Comparison of ENCODE assay signal across 8 mouse cellular contexts in genomic region chr15:83526424-83527091, GRCm38 (mm10). TPM values are rescaled to one million over a fixed set of nuclear protein-coding genes. Genes with fewer than 3 reads are reported as not detected.
DNase-seq lines count a peak whose midpoint lies in the region; ATAC-seq lines count a peak whose summit lies in the region.

Bik (plus strand) TSS chr15:83526862.

- ATAC-seq in forebrain, embryonic 14.5 days: peak; percentile 72
- peak; percentile 17 to 43; a peak in 2 of 4 replicates for ATAC-seq in hematopoietic stem cell, adult 5-6 weeks (replicated peaks in 1 of 2; ENCODE audit: insufficient read depth in 1 of 2, low FRiP score in 2 of 2, low TSS enrichment in 1 of 2, low read depth in 1 of 2, poor library complexity in 2 of 2, severe bottlenecking in 2 of 2)
- peak; percentile 71; the same call in 1 of the 2 replicates for ATAC-seq in limb, embryonic 12.5 days (ENCODE audit: insufficient number of reproducible peaks, insufficient read depth, low FRiP score, low TSS enrichment, low read depth)
- peak; percentile 81 for ATAC-seq in midbrain, embryonic 11.5 days (ENCODE audit: low FRiP score)
- peak; percentile 54; the same call in 1 of the 2 replicates for ATAC-seq in stomach, embryonic 16.5 days (ENCODE audit: insufficient read depth, low FRiP score)

- peak within 1 kb of the TSS; percentile 90 for H3K4me2 ChIP-seq in forebrain, embryonic 14.5 days (ENCODE audit: low read length)
- peak within 1 kb of the TSS; percentile 94 for H3K4me2 ChIP-seq in limb, embryonic 12.5 days
- H3K4me2 ChIP-seq in midbrain, embryonic 11.5 days: peak within 1 kb of the TSS; percentile 96
- H3K4me2 ChIP-seq in stomach, embryonic 16.5 days (ENCODE audit: low read depth, low read length): peak within 1 kb of the TSS; percentile 93

- peak within 1 kb of the TSS; percentile 44 for H3K4me3 ChIP-seq in forebrain, embryonic 14.5 days (ENCODE audit: low read depth, low read length)
- H3K4me3 ChIP-seq in limb, embryonic 12.5 days (replicated peaks): peak within 1 kb of the TSS; percentile 56
- H3K4me3 ChIP-seq in midbrain, embryonic 11.5 days (ENCODE audit: low read depth, low read length): peak within 1 kb of the TSS; percentile 55
- H3K4me3 ChIP-seq in stomach, embryonic 16.5 days (replicated peaks; ENCODE audit: low read length): peak within 1 kb of the TSS; percentile 61

- under 1% methylated on average over 42 of the region's 45 CpGs for WGBS in forebrain, embryonic 14.5 days
- under 1% methylated on average over 45 of the region's 45 CpGs for WGBS in limb, embryonic 12.5 days
- under 1% methylated on average over 45 of the region's 45 CpGs for WGBS in midbrain, embryonic 11.5 days
- under 1% methylated on average over 45 of the region's 45 CpGs for WGBS in stomach, embryonic 16.5 days

- no peak within 1 kb of the TSS for H3K27ac ChIP-seq in forebrain, embryonic 14.5 days (ENCODE audit: low read depth, low read length)
- H3K27ac ChIP-seq in limb, embryonic 12.5 days: no peak within 1 kb of the TSS
- H3K27ac ChIP-seq in midbrain, embryonic 11.5 days (ENCODE audit: low read depth, low read length): no peak within 1 kb of the TSS
- no peak within 1 kb of the TSS for H3K27ac ChIP-seq in stomach, embryonic 16.5 days (ENCODE audit: low read length)

- H3K4me1 ChIP-seq in forebrain, embryonic 14.5 days (ENCODE audit: control insufficient read depth, insufficient read depth, low read length): peaks cover 6% of the 10 kb centered on the region; the same call in 1 of the 2 replicates
- H3K4me1 ChIP-seq in limb, embryonic 12.5 days (replicated peaks): peaks cover 23% of the 10 kb centered on the region
- peaks cover 20% of the 10 kb centered on the region for H3K4me1 ChIP-seq in midbrain, embryonic 11.5 days (ENCODE audit: control insufficient read depth, insufficient read depth, low read length)
- peaks cover 20% of the 10 kb centered on the region for H3K4me1 ChIP-seq in stomach, embryonic 16.5 days (ENCODE audit: control insufficient read depth, insufficient read depth, low read length)

- no peaks in the 10 kb centered on the region for H3K9me3 ChIP-seq in forebrain, embryonic 14.5 days (replicated peaks; ENCODE audit: control insufficient read depth, low read length)
- H3K9me3 ChIP-seq in limb, embryonic 12.5 days: no peaks in the 10 kb centered on the region
- no peaks in the 10 kb centered on the region for H3K9me3 ChIP-seq in midbrain, embryonic 11.5 days (ENCODE audit: control insufficient read depth, low read length)
- no peaks in the 10 kb centered on the region for H3K9me3 ChIP-seq in stomach, embryonic 16.5 days (replicated peaks; ENCODE audit: control insufficient read depth, low read length)

- DNase-seq in CD4-positive, CD25-positive, alpha-beta regulatory T cell, adult 2 months (ENCODE audit: low read depth, low spot score): peak; percentile 67
- DNase-seq in adrenal gland, postnatal 10 days: peak; percentile 79
- peak; percentile 58 for DNase-seq in forebrain, embryonic 14.5 days (ENCODE audit: low spot score)
- peak; percentile 96 for DNase-seq in midbrain, embryonic 11.5 days (ENCODE audit: low spot score, missing footprints)
- no peak for DNase-seq in layer of hippocampus, adult 9-10 months (ENCODE audit: low spot score)

- H3K36me3 ChIP-seq in forebrain, embryonic 14.5 days (ENCODE audit: control insufficient read depth, insufficient read depth, low read length): no peaks in the 10 kb centered on the region
- no peaks in the 10 kb centered on the region for H3K36me3 ChIP-seq in limb, embryonic 12.5 days
- H3K36me3 ChIP-seq in midbrain, embryonic 11.5 days (ENCODE audit: control insufficient read depth, insufficient read depth, low read length): no peaks in the 10 kb centered on the region
- H3K36me3 ChIP-seq in stomach, embryonic 16.5 days (ENCODE audit: control insufficient read depth, insufficient read depth, low read length): no peaks in the 10 kb centered on the region

- H3K27me3 ChIP-seq in forebrain, embryonic 14.5 days (replicated peaks; ENCODE audit: control insufficient read depth, insufficient read depth, low read length): peaks cover 20% of the 10 kb centered on the region; the same call in 1 of the 2 replicates
- peaks cover 69% of the 10 kb centered on the region for H3K27me3 ChIP-seq in limb, embryonic 12.5 days
- H3K27me3 ChIP-seq in midbrain, embryonic 11.5 days (ENCODE audit: control insufficient read depth, insufficient read depth, low read length): peaks cover 28% of the 10 kb centered on the region
- H3K27me3 ChIP-seq in stomach, embryonic 16.5 days (ENCODE audit: control insufficient read depth, insufficient read depth, low read length): peaks cover 27% of the 10 kb centered on the region

- peak within 1 kb of the TSS; percentile 49 for H3K9ac ChIP-seq in forebrain, embryonic 14.5 days (ENCODE audit: low read length)
- H3K9ac ChIP-seq in limb, embryonic 12.5 days (replicated peaks): peak within 1 kb of the TSS; percentile 50
- peak within 1 kb of the TSS; percentile 62 for H3K9ac ChIP-seq in midbrain, embryonic 11.5 days (ENCODE audit: low read length)
- H3K9ac ChIP-seq in stomach, embryonic 16.5 days (ENCODE audit: low read length): peak within 1 kb of the TSS; percentile 73

RNA-seq across cellular contexts. Expression of gene Bik, which starts in this region (rescaled TPM):
- 10 to 100 TPM; 10.4 to 12.1 TPM for total RNA-seq in adrenal gland, postnatal 10 days (2021)
- 0.89 and 2.2 TPM in 2 replicates for polyA plus RNA-seq in forebrain, embryonic 14.5 days (2014; fragmentation: Nextera tagmentation; extraction: Ambion mirVana)
- not detected in 2 replicates for total RNA-seq in hematopoietic stem cell, adult 5-6 weeks (2017)
- 2.8 and 3.3 TPM in 2 replicates for polyA plus RNA-seq in limb, embryonic 12.5 days (2016; fragmentation: Nextera tagmentation; extraction: Ambion mirVana)
- 2.3 and 2.8 TPM in 2 replicates for polyA plus RNA-seq in midbrain, embryonic 11.5 days (2014; fragmentation: Nextera tagmentation; extraction: Ambion mirVana)
- polyA plus RNA-seq in stomach, embryonic 16.5 days (2015; fragmentation: Nextera tagmentation; extraction: Ambion mirVana): 6.8 and 7.0 TPM in 2 replicates

Comparison
In these comparisons a context has a peak if more than half of its experiments do, and no peak if none do; other contexts are left out.
1. RNA of gene Bik (total RNA-seq): 10.4 to 12.1 TPM in adrenal gland, postnatal 10 days; not detected in hematopoietic stem cell, adult 5-6 weeks; every median in the first group is over 10 times any median in the second.
2. Peak in ATAC-seq in hematopoietic stem cell, adult 5-6 weeks; RNA of the gene not detected or under 1 TPM.
3. ATAC-seq: peak in every context shown above with its lines; median percentile 81 in midbrain, embryonic 11.5 days; 72 in forebrain, embryonic 14.5 days; 71 in limb, embryonic 12.5 days; 54 in stomach, embryonic 16.5 days; 30 in hematopoietic stem cell, adult 5-6 weeks.
4. Peak in every context shown above with its lines, with median percentiles within 50 percentile points of each other: H3K4me2 ChIP-seq, H3K4me3 ChIP-seq and H3K9ac ChIP-seq.